20 mouse cellular contexts compared by ENCODE assay signal in genomic region chr9:41541327-41541726, GRCm38 (mm10).
DNase-seq lines count a peak whose midpoint lies in the region; ATAC-seq and TF ChIP-seq lines count a peak whose summit lies in the region.
"Had no signal": no experiment of that assay in that cellular context is flagged by ENCODE, and none has a peak within 500 bp of the region (broad histone marks: within the 10 kb centered on the region; RNA-seq: fewer than 3 reads in every experiment).

No protein-coding gene starts in this region.

- no peak overlapping the region for H3K9ac ChIP-seq in forebrain, embryonic 15.5 days (replicated peaks)
- H3K9ac ChIP-seq in hindbrain, embryonic 14.5 days = peak overlapping the region; percentile 36; the same call in 1 of the 2 replicates
- no peak overlapping the region for H3K9ac ChIP-seq in neural tube, embryonic 14.5 days (replicated peaks; ENCODE audit: low read depth, low read length)
- H3K9ac ChIP-seq in intestine, postnatal 0 days (ENCODE audit: low read depth, low read length) = no peak overlapping the region
- H3K9ac ChIP-seq: heart, embryonic 15.5 days; limb, embryonic 12.5 days; liver, embryonic 14.5 days; lung, embryonic 15.5 days; midbrain, embryonic 12.5 days had no signal

- H3K36me3 ChIP-seq in forebrain, embryonic 15.5 days = no peaks in the 10 kb centered on the region
- no peaks in the 10 kb centered on the region for H3K36me3 ChIP-seq in forebrain, embryonic 10.5 days (replicated peaks)
- no peaks in the 10 kb centered on the region for H3K36me3 ChIP-seq in hindbrain, embryonic 14.5 days (replicated peaks; ENCODE audit: control insufficient read depth, insufficient read depth)
- no peaks in the 10 kb centered on the region for H3K36me3 ChIP-seq in neural tube, embryonic 14.5 days (ENCODE audit: control insufficient read depth, insufficient read depth, low read length)
- no peaks in the 10 kb centered on the region for H3K36me3 ChIP-seq in intestine, postnatal 0 days (ENCODE audit: control insufficient read depth, insufficient read depth)
- H3K36me3 ChIP-seq: heart, embryonic 15.5 days; lung, embryonic 15.5 days had no signal

- H3K9me3 ChIP-seq in forebrain, embryonic 15.5 days = no peaks in the 10 kb centered on the region
- no peaks in the 10 kb centered on the region for H3K9me3 ChIP-seq in forebrain, embryonic 10.5 days
- no peaks in the 10 kb centered on the region for H3K9me3 ChIP-seq in hindbrain, embryonic 14.5 days (ENCODE audit: control insufficient read depth, low read length)
- H3K9me3 ChIP-seq in neural tube, embryonic 14.5 days (ENCODE audit: control insufficient read depth, low read length) = no peaks in the 10 kb centered on the region
- no peaks in the 10 kb centered on the region for H3K9me3 ChIP-seq in intestine, postnatal 0 days (ENCODE audit: control insufficient read depth)
- H3K9me3 ChIP-seq: heart, embryonic 15.5 days; limb, embryonic 12.5 days; lung, embryonic 15.5 days; midbrain, embryonic 12.5 days had no signal

- 72% methylated on average over 6 of the region's 6 CpGs for WGBS in forebrain, embryonic 15.5 days
- 82% methylated on average over 6 of the region's 6 CpGs for WGBS in forebrain, embryonic 10.5 days
- 46% methylated on average over 6 of the region's 6 CpGs for WGBS in hindbrain, embryonic 14.5 days
- 45% methylated on average over 6 of the region's 6 CpGs for WGBS in neural tube, embryonic 14.5 days
- WGBS in intestine, postnatal 0 days = 77% methylated on average over 6 of the region's 6 CpGs

- TF ChIP-seq CTCF in embryonic fibroblast, embryonic 13.5 days (IDR thresholded peaks at IDR 0.05; ENCODE audit: borderline replicate concordance, insufficient read depth, low read length) = no peak
- no peak for TF ChIP-seq CTCF in intestine, postnatal 0 days (IDR thresholded peaks at IDR 0.05; ENCODE audit: low read depth)

- no peak overlapping the region for H3K4me2 ChIP-seq in forebrain, embryonic 15.5 days (replicated peaks)
- H3K4me2 ChIP-seq in hindbrain, embryonic 14.5 days (replicated peaks) = no peak overlapping the region
- no peak overlapping the region for H3K4me2 ChIP-seq in neural tube, embryonic 14.5 days (ENCODE audit: low read depth, low read length)
- H3K4me2 ChIP-seq in intestine, postnatal 0 days (replicated peaks; ENCODE audit: low read depth) = no peak overlapping the region
- H3K4me2 ChIP-seq: heart, embryonic 15.5 days; limb, embryonic 12.5 days; lung, embryonic 15.5 days; midbrain, embryonic 12.5 days had no signal

- no peaks in the 10 kb centered on the region for H3K27me3 ChIP-seq in forebrain, embryonic 15.5 days
- H3K27me3 ChIP-seq in forebrain, embryonic 10.5 days (ENCODE audit: poor library complexity, severe bottlenecking) = no peaks in the 10 kb centered on the region
- H3K27me3 ChIP-seq in hindbrain, embryonic 14.5 days (ENCODE audit: control insufficient read depth, insufficient read depth, low read length) = no peaks in the 10 kb centered on the region
- H3K27me3 ChIP-seq in neural tube, embryonic 14.5 days (ENCODE audit: control insufficient read depth, insufficient read depth, low read length) = no peaks in the 10 kb centered on the region
- H3K27me3 ChIP-seq in intestine, postnatal 0 days (replicated peaks; ENCODE audit: control insufficient read depth, insufficient read depth, low read length) = no peaks in the 10 kb centered on the region
- H3K27me3 ChIP-seq: CH12.LX; heart, embryonic 15.5 days; limb, embryonic 12.5 days; lung, embryonic 15.5 days; midbrain, embryonic 12.5 days had no signal

- ATAC-seq in forebrain, embryonic 15.5 days (replicated peaks) = no peak
- ATAC-seq in hindbrain, embryonic 14.5 days (ENCODE audit: low FRiP score) = no peak
- peak; percentile 38; the same call in 1 of the 2 replicates for ATAC-seq in neural tube, embryonic 14.5 days (ENCODE audit: low read depth)
- ATAC-seq in intestine, postnatal 0 days = no peak

- TF ChIP-seq POLR2A in embryonic fibroblast, embryonic 13.5 days (IDR thresholded peaks at IDR 0.05; ENCODE audit: low read depth, low read length) = no peak

- no peak for DNase-seq in forebrain, embryonic 10.5 days (ENCODE audit: extremely low spot score, low spot score)
- DNase-seq in hindbrain, embryonic 14.5 days (ENCODE audit: low spot score) = no peak
- DNase-seq in left cerebral cortex, adult 18-20 months (ENCODE audit: low spot score in 2 of 2) = no peak
- DNase-seq: adrenal gland, postnatal 25 days; cerebellum, adult 2 months; gastrocnemius, postnatal 36 days; heart, postnatal 4 days; kidney, adult 11 months; thymus, postnatal 36 days had no signal

- peak overlapping the region; percentile 11; the same call in 1 of the 2 replicates for H3K27ac ChIP-seq in forebrain, embryonic 15.5 days (replicated peaks)
- H3K27ac ChIP-seq in forebrain, embryonic 10.5 days = no peak overlapping the region
- H3K27ac ChIP-seq in embryonic fibroblast, embryonic 13.5 days (ENCODE audit: insufficient read depth, low read length) = peak overlapping the region; percentile 97
- peak overlapping the region; percentile 55 for H3K27ac ChIP-seq in hindbrain, embryonic 14.5 days
- H3K27ac ChIP-seq in neural tube, embryonic 14.5 days (ENCODE audit: low read depth, low read length) = peak overlapping the region; percentile 75
- H3K27ac ChIP-seq in intestine, postnatal 0 days (ENCODE audit: low read depth, low read length) = no peak overlapping the region
- H3K27ac ChIP-seq: heart, embryonic 15.5 days; limb, embryonic 12.5 days; liver, embryonic 14.5 days; lung, embryonic 15.5 days; macrophage; midbrain, embryonic 12.5 days had no signal

- peaks cover 3% of the 10 kb centered on the region; the same call in 1 of the 2 replicates for H3K4me1 ChIP-seq in forebrain, embryonic 15.5 days
- H3K4me1 ChIP-seq in forebrain, embryonic 10.5 days = no peaks in the 10 kb centered on the region
- peaks cover 26% of the 10 kb centered on the region for H3K4me1 ChIP-seq in embryonic fibroblast, embryonic 13.5 days (ENCODE audit: control insufficient read depth, insufficient read depth, low read length)
- H3K4me1 ChIP-seq in hindbrain, embryonic 14.5 days (replicated peaks; ENCODE audit: control insufficient read depth, insufficient read depth, low read length) = peaks cover 7% of the 10 kb centered on the region; the same call in 1 of the 2 replicates
- peaks cover 8% of the 10 kb centered on the region; the same call in 1 of the 2 replicates for H3K4me1 ChIP-seq in neural tube, embryonic 14.5 days (ENCODE audit: control insufficient read depth, insufficient read depth, low read length)
- H3K4me1 ChIP-seq in intestine, postnatal 0 days (replicated peaks; ENCODE audit: control insufficient read depth, insufficient read depth, low read length) = no peaks in the 10 kb centered on the region
- H3K4me1 ChIP-seq: heart, embryonic 15.5 days; limb, embryonic 12.5 days; lung, embryonic 15.5 days; midbrain, embryonic 12.5 days had no signal

- H3K4me3 ChIP-seq in forebrain, embryonic 15.5 days = no peak overlapping the region
- H3K4me3 ChIP-seq in forebrain, embryonic 10.5 days = no peak overlapping the region
- H3K4me3 ChIP-seq in embryonic fibroblast, embryonic 13.5 days (ENCODE audit: insufficient read depth, low read length) = no peak overlapping the region
- H3K4me3 ChIP-seq in hindbrain, embryonic 14.5 days (replicated peaks; ENCODE audit: low read length) = no peak overlapping the region
- no peak overlapping the region for H3K4me3 ChIP-seq in neural tube, embryonic 14.5 days (ENCODE audit: low read depth, low read length)
- no peak overlapping the region for H3K4me3 ChIP-seq in intestine, postnatal 0 days (ENCODE audit: low read depth, low read length)
- H3K4me3 ChIP-seq: heart, embryonic 15.5 days; limb, embryonic 12.5 days; lung, embryonic 15.5 days; midbrain, embryonic 12.5 days had no signal

Comparison
In these comparisons a context has a peak if more than half of its experiments do, and no peak if none do; other contexts are left out.
1. H3K27ac ChIP-seq: peak in forebrain, embryonic 15.5 days (single experiment), embryonic fibroblast, embryonic 13.5 days (single experiment), hindbrain, embryonic 14.5 days (single experiment) and neural tube, embryonic 14.5 days (single experiment); none in forebrain, embryonic 10.5 days (single experiment) and intestine, postnatal 0 days (single experiment).